Mouse (Mus musculus) ZHBTc4 (cell line): ENCODE results near the gene Olfr293.

ENCODE experiments used
- DNase-seq: peaks from one replicate; pipeline ENCODE4 v3.0.0-alpha.2; 2011; ENCODE audit warnings: low read depth, low spot score

Olfr293 gene

GRCm38 (mm10) chr7:86648761-86649160 lies at the start of gene Olfr293:
Gene Olfr293 (plus strand): TSS chr7:86649061.
- no peak for DNase-seq

- no peak for DNase-seq
These were observed 32.3 kb upstream of the Olfr293 start, which contains the start of gene Olfr294 for GRCm38 (mm10) chr7:86616543-86616942. Gene Olfr294 (minus strand): TSS chr7:86616643.

- DNase-seq, result no peak
These were observed 39.2 kb downstream of the Olfr293 start, which contains the start of gene Olfr292 for GRCm38 (mm10) chr7:86688030-86688429. Gene Olfr292 (plus strand): TSS chr7:86688330.
